Mouse (Mus musculus): Measurements from ENCODE around the gene Ccl8.

Ccl8 gene

DNA sequence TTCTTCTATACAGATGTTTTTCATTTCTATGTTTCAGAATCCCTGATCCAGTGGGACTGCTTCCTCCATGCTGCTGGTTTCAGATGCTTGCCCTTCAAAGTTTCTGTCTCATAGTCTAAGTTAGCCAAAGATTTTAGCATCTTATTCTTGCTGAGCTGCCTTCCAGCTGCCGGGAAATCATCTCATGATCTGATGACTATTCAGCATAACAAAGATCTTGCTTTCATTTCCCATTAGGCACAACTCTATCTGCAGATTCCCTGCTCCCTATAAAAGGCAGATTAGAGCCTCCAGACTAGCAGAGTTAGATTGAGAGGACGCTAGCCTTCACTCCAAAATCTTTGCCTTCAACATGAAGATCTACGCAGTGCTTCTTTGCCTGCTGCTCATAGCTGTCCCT is at the start of gene Ccl8:
Gene Ccl8 (plus strand): TSS at position 301 of the 400 bp plus-strand sequence.
- DNase-seq = no peak

GRCm38 (mm10) chr11:82066953-82067571 is 47.9 kb upstream of the Ccl8 start:
- no peak for DNase-seq

GRCm38 (mm10) chr11:82071076-82071475 is 43.9 kb upstream of the Ccl8 start:
- DNase-seq = no peak

DNA sequence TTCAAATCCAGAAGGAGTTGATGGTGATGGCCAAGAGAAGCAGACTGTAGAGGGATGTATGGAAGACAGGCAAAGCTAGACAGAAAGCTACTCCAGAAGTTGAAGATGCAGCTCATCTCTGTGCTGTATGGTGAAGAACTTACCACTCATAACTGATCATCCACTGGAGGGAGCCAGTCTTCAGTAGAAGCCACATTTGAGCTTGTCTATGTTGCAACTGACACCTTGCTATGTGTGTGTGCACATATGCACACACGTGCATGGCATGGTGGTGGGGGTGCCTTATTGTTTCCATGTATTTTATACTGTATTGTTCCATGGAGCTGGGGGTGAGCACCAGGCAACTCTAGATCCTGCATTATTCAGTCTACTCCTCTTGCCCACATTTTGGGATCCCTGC is 42.6 kb upstream of the Ccl8 start:
- DNase-seq = no peak

DNA sequence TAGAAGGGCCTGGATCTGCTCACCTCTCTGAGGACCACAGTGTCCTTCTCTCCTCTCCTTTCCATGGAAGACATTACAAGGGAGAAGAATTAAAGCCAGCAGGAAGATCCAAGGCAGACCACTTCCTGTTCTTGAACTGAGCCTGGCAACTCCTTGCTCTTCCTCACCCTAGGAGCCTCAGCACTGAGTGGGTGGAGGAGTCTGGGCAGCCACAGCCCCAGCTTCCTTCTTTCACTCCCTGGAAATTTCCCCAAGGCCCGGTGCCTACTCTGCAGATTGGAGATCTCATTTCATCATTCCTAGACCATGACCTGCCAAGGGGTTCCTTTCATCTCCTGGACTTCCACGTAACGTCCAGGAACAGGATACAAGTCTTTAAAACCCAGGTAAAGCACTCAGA is 42.0 kb upstream of the Ccl8 start:
- no peak for DNase-seq

DNA sequence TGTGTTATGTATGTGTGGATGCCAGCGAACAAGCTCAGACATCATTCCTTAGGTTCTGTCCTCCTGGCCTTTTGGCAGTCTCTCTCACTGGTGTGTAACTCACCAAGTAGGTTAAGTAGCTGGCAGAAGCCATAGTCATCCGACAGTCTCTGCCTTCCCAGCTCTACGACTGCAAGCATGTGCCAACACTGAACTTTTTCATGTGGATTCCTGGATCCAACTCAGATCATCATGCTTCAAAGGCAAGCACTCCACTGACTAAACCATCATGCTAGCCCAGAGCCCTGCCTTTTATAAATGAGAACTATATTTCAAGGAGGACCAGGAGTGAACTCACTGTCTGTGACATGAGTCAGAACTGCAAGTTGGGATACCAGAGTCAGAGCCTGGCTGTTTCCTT is 41.3 kb upstream of the Ccl8 start:
- no peak for DNase-seq

GRCm38 (mm10) chr11:82077031-82077430 is 38.0 kb upstream of the Ccl8 start:
- no peak for DNase-seq

- no peak for DNase-seq
Measured at GRCm38 (mm10) chr11:82078136-82078730, 36.8 kb upstream of the Ccl8 start.

DNA sequence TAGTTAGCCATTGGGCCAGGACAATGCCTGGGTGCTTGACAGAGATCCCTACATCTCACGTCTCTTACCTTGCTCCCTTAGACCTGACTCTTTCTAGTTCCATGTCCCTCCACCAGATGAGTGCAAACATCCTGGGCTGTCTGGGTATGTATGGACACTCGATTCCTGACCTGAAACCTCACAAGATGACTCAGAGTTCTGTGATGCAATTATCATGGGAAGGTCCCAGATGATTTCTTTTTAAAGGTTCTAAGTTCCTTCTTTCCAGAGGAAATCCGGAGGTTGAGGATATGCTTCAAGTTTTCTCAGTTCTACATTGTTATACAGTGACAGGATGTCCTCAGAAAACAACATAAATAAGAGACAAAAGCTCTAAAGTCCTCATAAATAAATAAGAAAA is 34.1 kb upstream of the Ccl8 start:
- no peak for DNase-seq

- no peak for DNase-seq
Measured at GRCm38 (mm10) chr11:82084360-82084759, 30.6 kb upstream of the Ccl8 start.

- no peak for DNase-seq
Measured at GRCm38 (mm10) chr11:82099511-82100323, 15.3 kb upstream of the Ccl8 start.

GRCm38 (mm10) chr11:82101087-82101486 is 13.9 kb upstream of the Ccl8 start:
- DNase-seq = no peak

DNA sequence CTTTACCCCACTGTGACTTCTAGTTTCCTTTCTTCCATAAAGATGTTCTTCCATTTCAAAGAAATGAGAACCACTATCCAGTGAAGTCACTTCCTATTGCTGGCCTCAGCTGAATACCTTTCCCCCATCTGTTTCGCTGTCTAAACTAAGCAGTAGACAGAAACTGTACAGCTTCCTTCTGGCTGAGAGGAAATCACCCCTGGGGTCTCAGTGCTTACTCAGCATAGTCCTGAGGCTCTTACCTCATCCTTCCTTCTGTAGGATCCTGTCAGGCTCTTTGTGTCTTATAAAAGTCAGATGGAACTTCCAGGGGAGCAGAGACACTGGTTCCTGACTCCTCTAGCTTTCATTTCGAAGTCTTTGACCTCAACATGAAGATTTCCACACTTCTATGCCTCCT is 13.5 kb upstream of the Ccl8 start, which contains the start of gene Ccl12:
Gene Ccl12 (plus strand): TSS at position 317 of the 400 bp plus-strand sequence.
- no peak for DNase-seq

- no peak for DNase-seq
Measured at GRCm38 (mm10) chr11:82109611-82110010, 5.4 kb upstream of the Ccl8 start.

DNA sequence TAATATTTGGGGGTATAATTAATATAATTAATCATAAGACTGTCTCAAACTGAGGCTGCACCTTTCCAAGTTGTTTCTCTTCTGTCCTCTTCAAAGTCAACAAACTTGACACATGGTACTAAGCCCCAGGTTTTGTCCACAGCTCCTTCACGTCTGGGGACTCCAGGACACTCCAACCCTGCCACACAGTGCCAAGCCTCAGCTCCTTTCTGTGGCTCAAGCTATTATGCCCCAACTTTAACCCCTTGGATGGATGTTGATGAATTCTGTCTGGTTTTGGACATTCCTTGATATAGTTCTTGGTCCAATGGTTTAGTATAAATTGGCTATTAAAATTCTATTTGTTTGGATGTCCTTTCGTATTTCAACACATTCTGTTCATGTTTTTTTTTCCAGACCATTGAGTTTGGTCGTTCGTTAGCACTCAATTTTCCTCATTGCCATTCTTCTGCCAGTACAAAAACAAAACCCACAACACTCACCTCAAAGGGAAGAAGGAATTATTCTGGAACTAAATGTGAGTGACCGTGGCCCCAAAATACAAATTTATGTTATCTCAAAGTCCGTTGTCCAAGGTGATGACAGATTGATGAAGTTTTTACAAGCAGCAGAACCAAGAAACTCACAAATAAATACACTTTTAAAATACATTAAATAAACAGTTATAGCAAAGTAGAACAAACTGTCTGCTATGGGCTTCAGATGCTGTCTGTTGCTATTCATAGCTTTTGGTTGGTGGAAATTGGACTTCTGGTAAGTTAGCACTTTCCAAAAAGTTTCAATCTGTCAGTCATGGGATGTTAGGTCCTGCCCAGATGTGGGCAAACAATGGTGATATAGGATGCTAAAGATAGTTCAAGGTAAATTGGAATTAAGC is 4.4 kb upstream of the Ccl8 start:
- no peak for DNase-seq

DNA sequence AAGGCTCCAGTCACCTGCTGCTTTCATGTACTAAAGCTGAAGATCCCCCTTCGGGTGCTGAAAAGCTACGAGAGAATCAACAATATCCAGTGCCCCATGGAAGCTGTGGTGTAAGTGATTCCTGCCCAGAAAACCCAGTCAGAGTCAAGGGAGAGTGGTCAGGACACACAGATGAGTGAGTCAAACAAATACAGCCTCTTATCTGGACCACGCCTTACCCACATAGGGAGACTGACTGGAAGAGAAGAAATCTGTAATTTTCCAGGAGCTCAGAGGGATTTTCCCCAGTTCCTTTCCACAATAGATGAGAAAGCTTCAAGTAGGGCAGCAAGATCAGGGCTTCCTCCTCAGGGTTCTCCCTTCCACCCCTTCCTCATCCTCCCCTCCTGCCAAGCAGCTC is 1.1 kb downstream of the Ccl8 start:
- DNase-seq = no peak

DNA sequence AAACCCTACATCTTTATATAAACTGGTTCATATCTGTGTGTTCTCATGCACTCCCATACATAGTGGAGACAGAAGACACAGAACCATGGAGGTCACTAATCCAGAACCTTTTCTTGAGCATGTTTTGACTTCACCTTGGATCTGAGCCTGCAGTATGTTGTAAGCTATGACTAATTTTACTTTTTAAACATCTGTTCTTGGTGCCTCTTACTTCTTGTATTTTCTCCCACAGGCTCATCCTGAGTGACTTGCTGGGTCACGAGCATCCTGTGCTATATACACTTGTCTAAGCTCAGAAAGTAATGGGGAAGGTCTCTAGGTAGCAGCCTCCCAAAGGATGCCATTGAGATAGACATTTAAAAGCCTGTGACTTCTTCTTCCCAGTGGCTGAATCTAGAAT is 18.0 kb downstream of the Ccl8 start:
- no peak for DNase-seq

- DNase-seq = no peak
Measured at GRCm38 (mm10) chr11:82136196-82136595, 21.2 kb downstream of the Ccl8 start.

DNA sequence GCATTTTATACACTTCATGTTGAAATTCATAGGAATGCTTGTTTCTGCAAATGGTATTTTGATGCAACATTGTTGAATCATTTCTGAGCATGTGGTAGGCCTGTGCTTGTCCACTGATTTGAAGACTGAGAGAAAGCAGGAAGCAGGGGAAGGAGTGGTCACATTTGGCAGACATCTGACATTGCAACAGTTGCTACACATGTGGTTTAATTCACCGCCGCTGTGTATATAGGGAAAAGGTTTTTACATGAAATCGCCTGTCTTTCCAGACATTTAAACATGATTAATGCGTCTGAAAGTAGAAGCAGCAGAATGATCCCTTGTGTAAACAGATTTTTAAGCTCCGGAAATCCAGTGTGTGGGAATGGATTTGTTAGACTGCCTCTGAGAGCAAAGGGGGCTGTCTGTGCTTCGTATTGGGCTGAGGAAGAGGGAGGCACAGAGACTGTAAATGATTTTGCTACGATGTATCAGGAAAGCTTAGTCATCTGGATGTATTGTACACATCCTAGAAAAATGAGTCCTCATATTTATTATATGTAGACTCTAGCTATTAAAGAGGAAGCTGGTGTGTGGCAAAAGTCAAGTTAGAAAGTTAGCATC is 24.6 kb downstream of the Ccl8 start:
- no peak for DNase-seq

GRCm38 (mm10) chr11:82159126-82159525 is 44.1 kb downstream of the Ccl8 start:
- DNase-seq = no peak

DNA sequence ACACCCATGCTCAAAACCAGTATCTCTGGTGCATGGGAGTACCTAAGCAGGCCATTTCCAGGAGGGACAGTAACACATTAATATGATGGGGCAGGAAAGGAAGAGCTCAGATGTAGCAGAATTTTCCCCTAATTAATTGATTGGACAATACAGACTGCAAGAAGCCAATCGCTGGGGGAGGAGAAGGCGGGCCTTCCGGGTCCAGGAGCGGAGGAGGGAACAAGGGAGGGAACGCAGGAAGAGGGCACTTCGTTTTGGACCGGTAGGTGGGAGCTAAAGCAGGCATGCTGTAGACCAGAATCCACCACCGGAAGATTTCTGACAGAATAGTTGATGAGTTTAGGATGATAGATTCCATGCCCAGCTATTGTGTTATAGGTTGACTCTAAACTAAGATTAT is 48.3 kb downstream of the Ccl8 start:
- no peak for DNase-seq
